Mouse (Mus musculus) heart, postnatal 10 days (tissue): Measurements from ENCODE around the gene Fmnl2. TPM values are rescaled to one million over a fixed set of nuclear protein-coding genes. Genes with fewer than 3 reads are reported as not detected.

Experiments used
- DNase-seq, 2 experiments: peaks; one replicate each; pipeline ENCODE4 v3.0.0; 2021
- intact Hi-C: fragments of 180-260 bp; cut with DNase I; formaldehyde crosslinking; loops from one replicate; pipeline ENCODE4 v1.15.1; 2025
- total RNA-seq, 2 experiments: library from RNA; stranded (reverse); gene quantifications; 2 replicates each; pipeline ENCODE4 v1.2.3; 2021

Fmnl2 gene
- total RNA-seq, 2 experiments from 2014 or later: 7.5 to 7.8 TPM

DNA sequence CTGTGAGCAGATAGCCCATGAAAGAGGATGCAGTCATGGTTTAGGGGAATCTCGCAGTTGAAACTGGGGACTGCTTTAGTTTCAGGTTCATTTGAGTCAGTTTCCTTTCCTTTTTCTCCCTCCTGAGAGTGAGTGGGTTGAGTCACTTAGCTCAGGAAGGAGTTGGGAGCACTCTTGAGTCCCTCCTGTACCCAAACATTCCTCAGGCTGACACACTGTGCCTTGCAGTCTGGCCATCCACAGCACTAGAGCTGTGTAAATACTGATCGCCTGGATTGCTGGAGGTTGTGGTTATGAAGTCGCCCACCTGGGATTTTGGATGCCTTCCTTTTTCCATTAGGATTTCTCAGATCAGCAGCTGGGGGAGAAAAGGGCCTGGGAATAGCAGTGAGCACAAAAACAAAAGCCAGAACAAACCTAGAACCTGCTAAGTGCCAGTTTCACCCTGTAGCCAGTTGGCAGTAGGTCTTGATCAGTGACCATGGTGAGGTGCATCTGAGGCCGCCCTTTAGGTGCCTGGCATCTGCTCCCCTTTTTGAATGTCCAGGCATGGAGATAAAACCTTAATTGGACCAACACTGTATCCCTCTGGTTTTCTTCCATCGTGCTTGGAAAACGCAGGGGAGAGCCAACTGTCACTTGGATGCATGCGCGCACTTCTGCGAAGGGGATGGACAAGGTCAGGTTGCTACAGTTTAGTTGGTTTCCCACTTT, 4.5 kb downstream of the Fmnl2 start:
- no peak for DNase-seq
- intact Hi-C loops: no loop called here

DNA sequence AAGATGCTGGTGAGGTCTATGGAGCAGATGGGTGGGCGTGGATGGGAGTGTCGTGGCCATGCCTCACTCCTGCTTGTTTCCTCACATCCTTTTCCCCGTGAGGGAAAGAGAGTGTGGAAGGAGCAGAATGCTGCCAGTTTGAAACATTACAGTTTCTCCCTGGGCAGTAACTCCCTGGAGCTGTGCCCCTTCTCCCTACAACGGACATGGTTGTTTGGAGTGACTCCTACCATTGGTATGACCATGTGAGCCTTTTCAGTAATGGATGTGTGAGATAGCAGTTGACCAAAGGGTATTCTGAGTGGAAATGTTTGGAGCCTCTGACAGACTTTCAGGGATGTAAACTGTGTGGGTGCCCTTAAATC, 5.1 kb downstream of the Fmnl2 start:
- intact Hi-C loops: no loop called here
- DNase-seq: no peak

DNA sequence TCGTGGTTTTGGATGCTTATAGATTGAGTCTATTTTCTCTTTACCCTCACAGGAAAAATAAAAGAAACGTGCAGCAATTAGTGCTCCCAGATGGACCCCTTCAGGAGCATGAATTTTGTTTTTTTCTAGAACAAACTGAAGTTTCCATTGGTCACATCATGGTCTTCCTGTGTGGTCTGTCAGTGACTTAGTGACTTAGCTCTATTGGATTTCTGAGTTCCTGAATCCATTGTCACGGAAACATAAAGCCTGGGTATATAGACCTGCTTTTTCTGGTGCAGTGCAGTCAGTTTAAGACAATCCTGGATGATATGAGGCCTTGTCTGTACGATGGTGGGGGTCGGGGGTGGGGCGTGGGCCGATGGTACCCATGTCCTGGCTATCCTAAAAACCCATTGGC, 7.0 kb downstream of the Fmnl2 start:
- no peak for DNase-seq
- intact Hi-C loops: no loop called here

DNA sequence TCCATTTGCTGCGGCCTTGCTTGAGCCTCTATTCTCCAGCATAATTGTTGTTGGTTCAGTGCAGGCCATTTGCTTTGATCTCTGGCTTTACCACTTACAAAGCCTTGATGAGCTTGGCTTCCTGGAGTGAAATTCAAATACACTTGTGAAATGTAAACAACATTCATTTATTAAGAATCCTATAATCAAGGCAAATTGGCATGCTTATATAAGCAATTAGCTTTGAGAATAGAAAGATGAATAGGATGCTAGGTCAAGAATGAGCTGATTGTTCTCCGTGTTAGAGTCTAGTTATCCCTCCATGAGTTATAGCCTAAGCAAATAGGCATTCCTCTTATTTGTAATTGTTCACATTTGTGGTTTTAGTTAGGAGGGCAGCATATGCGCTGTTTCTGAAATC, 8.5 kb downstream of the Fmnl2 start:
- intact Hi-C loops: no loop called here
- no peak for DNase-seq

DNA sequence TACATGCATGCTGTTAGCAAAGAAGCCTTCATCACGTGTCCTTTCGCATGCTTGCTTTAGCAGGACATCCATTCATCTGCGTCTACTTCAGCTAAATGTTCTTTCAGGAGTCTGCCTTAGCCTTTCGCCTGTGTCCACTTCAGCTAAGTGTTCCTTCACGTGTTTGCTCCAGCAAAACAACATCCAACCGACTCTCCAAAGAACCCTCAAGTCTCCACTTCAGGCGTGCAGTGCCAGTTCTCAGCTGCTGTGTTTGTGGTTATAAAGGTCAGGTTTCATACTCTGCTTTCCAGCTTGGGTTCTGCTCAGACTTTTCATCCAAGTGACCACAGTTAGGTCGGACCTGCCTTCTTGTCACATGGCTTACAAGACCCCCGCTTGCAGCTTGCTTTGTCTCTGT, 10.1 kb downstream of the Fmnl2 start:
- intact Hi-C loops: no loop called here
- no peak for DNase-seq

DNA sequence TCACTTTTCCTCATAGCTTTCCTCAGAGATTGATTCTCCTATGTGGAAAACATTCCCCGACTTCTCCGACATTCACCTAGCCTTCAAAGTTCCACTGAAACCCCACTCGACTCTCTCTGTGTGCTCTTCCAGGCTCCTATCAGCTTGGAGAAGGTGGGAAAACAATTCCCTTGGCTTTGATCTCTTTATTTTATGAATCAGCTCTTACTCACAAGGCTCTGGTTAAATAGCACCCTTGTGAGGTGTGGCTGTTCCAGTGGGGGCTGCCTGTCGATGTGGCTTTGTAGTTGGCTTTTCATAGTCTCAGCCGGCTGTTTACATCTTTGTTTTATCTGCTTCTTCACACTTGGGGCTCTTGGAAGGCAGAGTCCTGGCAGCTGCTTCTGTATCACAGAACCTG, 10.5 kb downstream of the Fmnl2 start:
- intact Hi-C loops: no loop called here
- DNase-seq: no peak

DNA sequence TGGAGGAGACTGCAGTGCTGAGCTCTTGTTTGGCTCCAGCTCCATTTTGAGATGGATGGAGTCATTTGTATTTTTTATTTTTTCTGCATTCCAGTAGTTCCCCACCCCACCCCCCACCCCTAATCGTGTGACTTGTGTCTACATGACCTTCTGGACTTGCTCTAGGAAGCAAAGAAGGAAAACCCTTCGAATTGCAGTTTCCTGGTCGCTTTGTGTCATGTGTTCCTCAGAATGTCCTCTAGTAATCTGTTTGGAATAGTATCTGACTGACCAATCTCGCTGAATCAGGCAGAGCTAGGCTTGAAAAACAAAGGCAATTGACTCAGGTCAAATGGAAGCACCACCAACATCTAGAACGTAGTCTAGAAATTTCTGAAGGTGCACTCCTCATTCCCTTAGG, 15.0 kb downstream of the Fmnl2 start:
- intact Hi-C loops: no loop called here

DNA sequence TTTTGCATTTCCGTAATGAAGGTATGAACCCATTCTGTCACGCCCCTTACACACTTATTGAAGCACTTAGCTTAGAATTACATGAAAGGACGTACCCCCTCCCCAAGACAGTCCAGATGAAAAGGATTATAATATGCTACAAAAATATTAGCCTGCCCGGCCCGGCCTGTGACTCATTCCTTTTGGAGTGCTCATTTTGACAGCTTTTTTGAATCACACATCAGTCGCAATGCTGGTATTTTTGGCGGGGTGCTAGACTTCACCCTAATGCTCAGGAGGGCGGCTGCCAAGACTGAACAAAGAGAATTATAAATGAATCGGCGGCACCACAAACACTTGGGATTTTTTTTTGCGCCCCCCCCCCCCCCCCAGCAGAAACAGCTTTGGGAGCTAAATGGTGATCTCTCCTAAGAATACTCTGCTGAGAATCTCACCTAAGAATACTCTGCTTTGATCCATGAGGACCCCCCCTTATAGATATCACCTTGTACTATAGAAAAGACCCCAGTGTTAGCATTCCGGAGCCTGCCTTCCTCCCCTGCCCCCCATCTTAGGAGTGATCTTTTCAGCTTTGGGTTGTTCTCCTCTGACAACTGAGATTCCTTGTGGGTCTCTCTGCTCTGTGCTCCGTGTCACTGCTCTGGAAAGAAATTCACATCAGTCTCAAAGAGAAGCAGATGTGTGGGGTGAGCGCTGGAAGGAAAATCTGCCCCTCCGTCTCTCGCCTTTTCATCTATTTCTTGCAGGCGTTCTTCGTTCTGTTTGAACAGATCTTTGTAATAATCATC, 15.8 kb downstream of the Fmnl2 start:
- DNase-seq: peak; percentile 28 to 36
- intact Hi-C loops: no loop called here

More for the DNA sequence above, 15.0 kb downstream of the Fmnl2 start:
- DNase-seq: no peak

DNA sequence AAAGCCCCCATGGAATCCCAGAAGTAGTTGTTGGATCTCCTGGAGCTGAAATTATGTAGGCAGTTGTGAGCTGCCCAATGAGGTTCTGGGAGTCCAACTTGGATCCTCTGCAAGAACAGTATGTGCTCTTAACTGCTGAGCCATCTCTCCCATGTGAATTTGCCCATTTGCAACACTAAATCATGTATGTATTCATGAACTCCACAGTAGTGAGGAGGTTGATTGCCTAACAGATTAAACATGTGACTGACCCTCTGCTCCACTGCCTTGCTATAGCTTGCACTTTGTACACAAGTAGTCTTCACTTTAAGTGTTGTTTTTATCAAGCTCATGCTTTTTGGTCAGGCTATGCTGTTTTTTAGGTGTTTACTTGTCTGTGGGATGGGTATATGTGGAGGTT, 17.1 kb downstream of the Fmnl2 start:
- intact Hi-C loops: no loop called here
- DNase-seq: no peak

DNA sequence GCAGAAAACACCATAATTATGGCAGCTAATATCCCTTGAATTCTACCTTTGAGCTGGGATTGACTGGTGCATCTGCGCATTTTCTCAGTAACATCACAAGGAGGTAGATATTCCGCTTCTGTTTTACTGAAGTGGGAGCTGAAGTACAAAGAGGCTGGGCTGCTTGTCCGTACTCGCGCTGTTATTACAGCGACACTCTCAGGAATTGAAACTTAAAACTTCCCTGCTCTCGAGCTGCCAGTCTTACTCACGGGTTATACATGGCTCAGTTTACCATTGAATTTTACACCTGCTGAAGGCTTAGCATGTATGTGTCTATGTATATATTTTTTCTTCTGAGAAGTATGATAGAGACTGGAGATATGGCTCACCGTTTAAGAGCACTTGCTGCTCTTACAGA, 18.1 kb downstream of the Fmnl2 start:
- intact Hi-C loops: no loop called here
- DNase-seq: no peak

DNA sequence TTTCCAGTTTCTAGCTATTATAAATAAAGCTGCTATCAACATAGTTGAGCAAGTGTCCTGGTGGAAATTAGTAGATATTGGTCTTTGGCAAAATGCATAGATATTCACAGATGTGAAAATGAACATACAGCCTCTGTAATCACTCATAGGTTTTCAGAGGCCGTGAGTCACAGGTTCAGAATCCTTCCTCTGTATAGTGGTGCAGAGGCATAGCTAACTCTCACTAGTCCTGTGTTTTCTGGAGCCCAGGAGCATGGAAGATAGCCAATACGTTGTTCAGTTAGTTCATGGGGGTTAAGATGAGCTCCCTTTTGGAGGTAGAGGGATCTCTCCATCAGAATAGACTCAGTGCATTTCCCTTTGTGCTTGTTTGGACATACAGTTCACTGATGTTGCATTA, 25.7 kb downstream of the Fmnl2 start:
- intact Hi-C loops: no loop called here
- no peak for DNase-seq

DNA sequence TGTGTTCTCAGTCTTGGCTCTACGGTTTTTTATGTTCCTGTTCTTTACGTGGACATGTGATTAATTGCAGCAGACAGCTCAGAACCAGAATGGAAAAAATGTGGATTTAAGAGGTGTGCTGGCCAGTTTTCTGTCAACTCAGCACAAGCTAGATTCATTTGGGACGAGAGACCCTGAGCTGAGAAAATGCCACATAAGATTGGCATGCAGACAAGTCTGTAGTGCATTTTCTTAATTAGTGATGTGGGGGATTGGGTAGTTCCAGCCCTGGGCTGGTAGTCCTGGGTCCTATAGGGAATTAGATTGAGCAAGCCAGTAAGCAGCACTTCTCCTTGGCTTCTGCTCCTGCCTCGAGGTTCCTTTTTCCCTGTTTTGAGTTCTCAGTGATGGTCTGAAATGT, 26.4 kb downstream of the Fmnl2 start:
- no peak for DNase-seq
- intact Hi-C loops: no loop called here

DNA sequence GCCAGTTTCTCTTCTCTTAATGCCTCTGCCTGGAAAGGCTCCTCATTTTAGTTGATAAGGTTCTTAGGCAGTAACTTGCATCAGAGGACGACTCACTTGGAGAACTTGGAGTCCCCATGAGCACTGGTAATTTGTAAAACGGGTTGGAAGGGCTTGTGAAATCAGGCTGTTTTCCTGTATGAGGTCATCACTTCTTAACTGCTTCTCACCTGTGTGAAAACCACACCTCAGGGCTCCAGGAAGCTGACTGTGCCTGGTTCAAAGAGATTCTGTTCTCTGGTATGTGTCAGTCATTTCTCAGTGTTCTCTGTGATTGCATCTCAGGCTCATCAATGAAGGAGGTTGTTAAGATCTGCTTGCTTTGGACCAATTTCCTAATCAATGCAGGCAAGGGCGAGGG, 27.4 kb downstream of the Fmnl2 start:
- intact Hi-C loops: no loop called here
- no peak for DNase-seq

DNA sequence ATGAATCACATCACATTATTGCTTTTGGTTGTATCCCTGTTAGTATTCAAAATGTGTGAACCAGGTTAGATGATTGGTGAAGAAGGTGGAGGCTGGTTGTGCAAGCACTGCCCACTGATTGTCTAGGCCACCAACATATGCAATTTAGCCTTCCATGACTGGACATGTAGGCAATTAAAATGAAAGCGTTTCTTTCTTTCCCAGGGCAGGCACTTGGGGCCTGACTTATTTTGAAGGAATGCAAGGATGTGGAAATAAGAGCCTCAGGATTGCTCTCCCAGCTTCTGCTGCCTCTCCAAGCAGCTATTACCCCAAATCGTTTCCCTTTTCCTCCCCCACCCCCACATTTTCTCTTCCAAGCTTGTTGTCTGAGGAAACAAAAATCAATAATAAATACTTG, 29.6 kb downstream of the Fmnl2 start:
- intact Hi-C loops: no loop called here
- DNase-seq: no peak

DNA sequence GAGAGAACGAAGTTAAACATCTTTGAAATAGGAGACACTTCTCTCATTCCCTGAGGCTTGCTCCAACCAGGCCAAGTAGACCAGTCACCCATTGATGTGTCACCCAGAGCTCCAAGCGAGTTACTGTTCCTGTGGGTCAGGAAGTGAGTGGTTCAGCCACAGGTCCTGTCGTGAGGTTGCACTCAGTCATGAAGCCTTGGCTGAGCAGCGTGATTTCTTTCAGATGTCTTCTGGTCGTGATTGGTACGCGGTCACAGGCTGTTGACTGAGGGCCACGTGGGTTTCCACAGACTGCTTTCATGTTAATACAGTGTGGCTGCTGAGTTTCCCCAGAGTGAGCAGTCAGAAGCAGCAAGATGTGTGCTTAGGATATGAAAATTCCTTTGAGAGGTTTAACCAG, 33.5 kb downstream of the Fmnl2 start:
- no peak for DNase-seq
- intact Hi-C loops: no loop called here

DNA sequence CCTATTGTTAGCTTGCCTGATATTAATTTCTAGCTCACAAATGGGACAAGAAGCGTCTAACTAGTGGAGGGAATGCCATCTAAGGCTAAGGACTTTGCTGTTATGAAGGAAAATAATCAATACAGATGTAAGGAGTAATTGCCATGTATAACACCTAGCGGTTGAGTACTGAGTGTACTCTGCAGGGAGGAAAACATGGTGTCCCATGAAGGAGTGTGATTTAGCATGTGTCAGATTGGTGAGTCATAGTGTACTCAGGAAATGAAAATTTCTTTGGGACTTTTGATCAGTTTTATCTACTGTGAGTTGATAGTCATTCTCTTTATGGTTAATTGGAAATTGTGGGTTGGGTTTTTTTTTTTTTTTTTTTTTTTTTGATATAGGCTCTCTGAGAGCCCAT, 34.1 kb downstream of the Fmnl2 start:
- no peak for DNase-seq
- intact Hi-C loops: no loop called here

DNA sequence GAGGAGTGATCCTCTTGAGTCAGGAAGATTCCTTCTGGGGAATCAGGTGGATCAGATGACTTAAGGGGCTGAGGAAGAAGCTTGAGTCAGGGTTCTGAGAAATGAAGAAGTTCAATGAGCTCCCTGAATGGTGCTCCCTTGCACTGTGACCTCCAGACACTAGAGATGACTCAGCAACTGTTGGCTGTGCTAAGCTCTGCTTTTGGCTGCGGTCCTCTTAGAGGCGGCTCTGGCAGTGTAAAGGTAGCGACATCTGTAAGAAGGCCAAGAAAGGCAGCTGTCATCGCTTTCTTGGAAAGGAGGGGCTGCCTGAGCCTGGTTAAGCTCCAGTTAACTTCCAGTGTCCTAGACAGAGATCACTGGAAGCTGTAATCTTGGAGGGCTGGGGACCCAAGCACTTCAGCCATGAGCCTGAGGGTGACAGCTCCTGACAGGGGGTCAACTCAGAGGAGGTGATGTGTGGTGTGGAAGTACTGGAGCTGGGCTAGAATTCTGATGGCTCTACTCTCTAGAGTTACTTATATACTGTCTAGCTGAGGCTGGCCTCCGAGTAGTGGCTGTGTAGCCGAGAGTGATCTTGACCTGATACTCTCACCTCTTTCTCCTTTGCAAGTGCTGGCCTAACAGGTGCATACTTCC, 37.4 kb downstream of the Fmnl2 start:
- peak; percentile 69 to 79 for DNase-seq
- intact Hi-C loops: no loop called here

DNA sequence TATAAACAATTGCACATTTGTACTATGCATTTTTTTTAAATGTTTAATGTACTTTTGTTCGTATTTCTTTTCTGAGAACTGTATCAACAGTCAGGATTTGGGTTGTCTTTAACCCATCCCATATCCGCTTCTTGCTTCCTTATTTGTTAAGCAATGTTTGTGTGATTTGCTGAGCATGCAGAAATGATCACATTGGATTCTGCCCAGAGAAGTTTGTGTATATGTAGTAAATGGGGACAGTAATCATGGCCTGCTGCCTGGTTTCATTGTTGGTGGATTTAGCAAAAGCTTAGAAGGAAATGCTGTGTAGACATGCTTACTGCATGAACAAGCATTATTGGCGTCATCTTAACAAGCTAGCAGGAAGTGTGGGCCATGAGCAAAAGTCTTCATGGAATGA, 39.3 kb downstream of the Fmnl2 start:
- intact Hi-C loops: no loop called here
- DNase-seq: no peak

DNA sequence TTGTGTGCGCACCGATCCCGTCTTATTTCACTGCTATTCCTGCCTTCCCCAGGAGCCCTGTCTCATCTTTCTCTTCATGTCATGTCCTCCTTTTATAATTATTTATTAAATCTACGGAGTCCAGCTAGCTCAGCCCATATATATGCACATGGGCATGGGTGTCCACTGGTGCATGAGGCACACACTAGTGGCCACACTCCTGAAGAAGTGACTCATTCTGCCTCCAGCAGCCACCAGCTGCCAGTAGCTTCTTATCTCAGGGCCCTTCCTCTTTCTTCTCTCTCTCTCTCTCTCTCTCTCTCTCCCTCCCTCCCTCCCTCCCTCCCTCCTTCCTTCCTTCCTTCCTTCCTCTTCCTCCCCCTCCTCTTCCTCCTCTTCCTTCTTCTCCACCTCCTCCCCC, 43.1 kb downstream of the Fmnl2 start:
- DNase-seq: no peak
- intact Hi-C loops: no loop called here

DNA sequence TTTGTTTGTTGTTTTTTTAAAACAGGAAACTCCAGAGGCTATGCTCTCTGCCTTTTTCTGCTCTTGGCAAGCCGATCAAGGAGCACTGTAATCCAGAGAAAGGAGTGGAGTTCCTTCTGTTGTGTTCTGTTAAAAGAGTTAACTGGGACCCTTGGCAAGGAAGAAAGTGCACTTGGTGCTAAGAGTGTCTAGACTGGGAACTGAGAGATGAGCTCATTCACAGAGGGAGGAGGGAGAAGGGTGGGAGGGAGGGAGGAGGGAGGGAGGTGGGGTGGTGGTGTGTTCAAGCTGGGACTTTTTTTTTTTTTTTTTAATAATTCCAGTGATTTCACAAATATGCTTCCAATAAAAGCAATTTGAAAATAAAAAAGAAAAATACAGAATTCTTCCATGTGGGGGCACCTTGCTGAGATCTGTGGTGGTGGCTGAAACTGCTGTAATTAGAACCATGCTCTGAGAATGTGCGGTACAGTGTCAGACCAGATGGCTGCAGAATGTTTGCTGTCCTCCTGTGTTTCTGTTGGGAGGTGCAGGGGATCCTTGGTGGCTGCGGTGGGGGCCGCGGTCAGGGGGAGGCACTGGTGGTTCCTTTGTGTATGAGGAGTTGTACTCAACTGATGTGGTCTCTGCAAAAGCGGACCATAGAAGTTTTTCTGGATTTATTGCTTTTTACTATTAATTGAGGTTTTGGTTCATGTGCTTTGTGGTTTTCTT, 43.8 kb downstream of the Fmnl2 start:
- intact Hi-C loops: no loop called here
- DNase-seq: no peak

DNA sequence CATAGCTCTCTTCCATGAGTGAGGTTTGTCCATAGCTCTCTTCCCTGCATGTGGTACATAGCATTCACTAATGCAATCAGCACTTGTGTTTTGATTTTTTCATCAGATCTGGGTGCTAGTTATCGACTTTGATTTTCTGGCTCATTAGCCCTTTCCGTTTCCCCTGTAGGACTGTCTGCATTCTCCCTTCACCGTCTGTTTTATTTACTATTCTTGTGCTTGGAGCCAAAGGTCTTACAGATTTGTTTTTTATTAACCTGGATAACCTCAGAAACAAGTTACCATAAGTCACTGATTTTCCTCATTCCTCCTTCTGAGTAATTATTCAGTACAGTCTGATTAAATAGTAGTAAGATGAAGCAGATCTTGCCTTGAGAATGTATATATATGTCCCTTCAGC, 44.8 kb downstream of the Fmnl2 start:
- intact Hi-C loops: no loop called here
- DNase-seq: no peak
